Mouse (Mus musculus): ENCODE data around the gene Dhx57.
"Not testable (repeated sequence)": the region's sequence is repeated elsewhere in the genome, so short reads cannot be mapped to it uniquely, and the experiment has no call there.

Gene Dhx57

GRCm38 (mm10) chr17:80290074-80290657 is at the start of gene Dhx57, which contains the start of gene Morn2:
Gene Dhx57, minus strand, starts transcription at chr17:80290476.
Gene Morn2, plus strand, starts transcription at chr17:80290203.
- peak; percentile 98 for DNase-seq

- peak; percentile 20 to 29 for DNase-seq
Observed at GRCm38 (mm10) chr17:80332386-80332785, 42.1 kb upstream of the Dhx57 start.

- DNase-seq, result no peak
Observed at GRCm38 (mm10) chr17:80326431-80326830, 36.2 kb upstream of the Dhx57 start.

GRCm38 (mm10) chr17:80325456-80325855 is 35.2 kb upstream of the Dhx57 start:
- DNase-seq, result no peak

- DNase-seq, result no peak
Observed at GRCm38 (mm10) chr17:80324521-80324920, 34.2 kb upstream of the Dhx57 start.

- no peak for DNase-seq
Observed at GRCm38 (mm10) chr17:80323658-80324057, 33.4 kb upstream of the Dhx57 start.

GRCm38 (mm10) chr17:80323015-80323414 is 32.7 kb upstream of the Dhx57 start:
- no peak for DNase-seq

GRCm38 (mm10) chr17:80322228-80322627 is 32.0 kb upstream of the Dhx57 start:
- no peak for DNase-seq

- DNase-seq, result no peak
Observed at GRCm38 (mm10) chr17:80312405-80312804, 22.1 kb upstream of the Dhx57 start.

- no peak for DNase-seq
Observed at GRCm38 (mm10) chr17:80311761-80312160, 21.5 kb upstream of the Dhx57 start.

- no peak for DNase-seq
Observed at GRCm38 (mm10) chr17:80307251-80307650, 17.0 kb upstream of the Dhx57 start, which contains the start of gene Arhgef33. Gene Arhgef33, plus strand, starts transcription at chr17:80307407.

GRCm38 (mm10) chr17:80298844-80299243 is 8.6 kb upstream of the Dhx57 start:
- no peak for DNase-seq

GRCm38 (mm10) chr17:80295258-80295657 is 5.0 kb upstream of the Dhx57 start:
- DNase-seq, result no peak

GRCm38 (mm10) chr17:80291148-80291547 is 872 bp upstream of the Dhx57 start:
- peak in 1 of 2 experiments; percentile 39 for DNase-seq

- no peak for DNase-seq
Observed at GRCm38 (mm10) chr17:80289280-80290073, 799 bp downstream of the Dhx57 start.

- no peak for DNase-seq
Observed at GRCm38 (mm10) chr17:80288012-80288411, 2.3 kb downstream of the Dhx57 start.

GRCm38 (mm10) chr17:80284446-80284845 is 5.8 kb downstream of the Dhx57 start:
- no peak for DNase-seq

GRCm38 (mm10) chr17:80279340-80280070 is 10.8 kb downstream of the Dhx57 start:
- no peak for DNase-seq

- peak in 1 of 2 experiments; percentile 33 for DNase-seq
Observed at GRCm38 (mm10) chr17:80278255-80278654, 12.0 kb downstream of the Dhx57 start.

GRCm38 (mm10) chr17:80270622-80271021 is 19.7 kb downstream of the Dhx57 start:
- not testable (repeated sequence) for DNase-seq

- DNase-seq, result no peak
Observed at GRCm38 (mm10) chr17:80268151-80268550, 22.1 kb downstream of the Dhx57 start.

- no peak for DNase-seq
Observed at GRCm38 (mm10) chr17:80267065-80267464, 23.2 kb downstream of the Dhx57 start.

- DNase-seq, result peak; percentile 76 to 81
Observed at GRCm38 (mm10) chr17:80255208-80255607, 35.1 kb downstream of the Dhx57 start.

- DNase-seq, result no peak
Observed at GRCm38 (mm10) chr17:80254421-80254820, 35.9 kb downstream of the Dhx57 start.

Measured in lung, postnatal 4 days (tissue).